ENCODE assay signal across 17 mouse cellular contexts in genomic region chr7:76218546-76218945, GRCm38 (mm10). TPM values are rescaled to one million over a fixed set of nuclear protein-coding genes. Genes with fewer than 3 reads are reported as not detected.
DNase-seq lines count a peak whose midpoint lies in the region.
"Had no signal": no experiment of that assay in that cellular context is flagged by ENCODE, and none has a peak within 500 bp of the region (broad histone marks: within the 10 kb centered on the region; RNA-seq: fewer than 3 reads in every experiment).

No protein-coding gene starts in this region.

- peak; percentile 44 for DNase-seq in gastrocnemius, adult 18-20 months (ENCODE audit: low spot score)
- no peak for DNase-seq in gastrocnemius, postnatal 4 days (ENCODE audit: low spot score in 2 of 2)
- DNase-seq in gastrocnemius, postnatal 25 days: peak; percentile 33
- no peak for DNase-seq in gastrocnemius, postnatal 14 days
- DNase-seq in frontal cortex, postnatal 25 days (ENCODE audit: low spot score in 2 of 2): no peak
- DNase-seq: adrenal gland, adult 8-10 months; adrenal gland, postnatal 14 days; adrenal gland, postnatal 36 days; B cell, adult 2 months; cerebellum, adult 11-12 months; cerebellum, adult 2 months; cerebellum, adult 9-10 months; cerebellum, postnatal 10 days; cerebellum, postnatal 25 days had no signal

- intact Hi-C loops in gastrocnemius, postnatal 14 days (cut with DNase I; ENCODE audit: low total_unique reads): no loop called here

RNA-seq across cellular contexts. Expression of gene Agbl1, which starts 11.1 kb away (rescaled TPM):
- total RNA-seq in gastrocnemius, adult 18-20 months (2021): 10 to 100 TPM; 17.0 to 31.2 TPM
- total RNA-seq in gastrocnemius, postnatal 4 days (2021): 10 to 100 TPM in 1 of 2 experiments, 1 to 10 TPM in 1; 8.1 to 10.8 TPM
- total RNA-seq in gastrocnemius, postnatal 25 days (2021): 10 to 100 TPM; 19.1 to 35.4 TPM
- total RNA-seq in gastrocnemius, postnatal 14 days (2021): 1 to 10 TPM; 9.4 to 9.7 TPM
- total RNA-seq: adrenal gland, adult 18-20 months; adrenal gland, adult 8-10 months; adrenal gland, postnatal 14 days; adrenal gland, postnatal 36 days; CH12.LX; G1E had no signal

Comparison
In these comparisons a context has a peak if more than half of its experiments do, and no peak if none do; other contexts are left out.
1. DNase-seq: peak in gastrocnemius, adult 18-20 months (single experiment) and gastrocnemius, postnatal 25 days (single experiment); none in gastrocnemius, postnatal 4 days (0 of 2), gastrocnemius, postnatal 14 days (single experiment) and frontal cortex, postnatal 25 days (0 of 2).